ENCODE assay signal across 8 mouse cellular contexts in the genomic region with DNA sequence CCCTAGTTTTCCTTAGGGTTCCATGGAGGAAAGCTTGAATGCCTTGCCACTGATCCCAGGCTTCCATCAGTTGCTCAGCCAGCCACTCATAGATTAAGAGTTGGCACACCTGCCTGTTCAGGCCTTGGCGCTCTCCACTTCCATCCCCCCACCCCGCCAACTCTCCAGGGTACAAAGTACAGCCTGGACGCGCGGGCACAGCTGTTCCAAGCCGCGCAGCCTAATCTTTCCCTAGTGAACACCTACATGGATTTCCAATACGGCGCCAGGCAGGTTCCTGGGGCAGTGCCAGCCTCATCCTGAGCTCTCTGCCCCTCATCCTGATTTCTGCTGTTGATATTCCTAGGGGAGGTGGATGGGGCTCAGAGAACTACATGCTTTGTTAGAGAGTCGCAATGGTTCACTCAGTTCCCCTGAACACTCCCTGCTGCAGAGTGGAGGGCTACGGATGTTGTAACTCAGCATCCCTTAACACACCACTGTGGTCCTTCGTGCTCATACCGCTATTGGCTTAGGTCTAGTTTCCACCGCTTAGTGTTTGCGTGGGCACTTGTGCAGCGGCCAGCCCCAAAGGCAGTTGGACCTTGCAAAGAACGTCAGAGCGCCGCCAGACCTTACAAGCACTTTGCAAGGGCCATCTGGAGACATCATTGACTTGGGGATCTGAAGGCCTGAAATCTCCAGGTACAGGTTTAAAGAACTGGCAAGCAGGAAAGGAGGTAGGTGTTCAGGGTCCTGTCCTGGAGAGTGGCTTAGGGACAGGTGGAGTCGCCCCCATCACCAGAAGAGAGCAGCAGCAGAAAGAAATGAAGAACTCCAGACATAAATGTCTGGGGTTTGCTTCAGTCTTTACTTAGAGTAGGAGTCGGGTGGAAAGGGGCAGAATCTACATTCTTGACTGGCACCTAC. TPM values are rescaled to one million over a fixed set of nuclear protein-coding genes. Genes with fewer than 3 reads are reported as not detected.
DNase-seq lines count a peak whose midpoint lies in the region; ATAC-seq and TF ChIP-seq lines count a peak whose summit lies in the region.

A gene (plus strand): TSS at position 610 of the 909 bp plus-strand sequence.

- no peaks in the 10 kb centered on the region for H3K9me3 ChIP-seq in forebrain, embryonic 15.5 days
- H3K9me3 ChIP-seq in midbrain, embryonic 14.5 days (ENCODE audit: control insufficient read depth, low read length): no peaks in the 10 kb centered on the region

- no peak for ATAC-seq in forebrain, embryonic 15.5 days (replicated peaks)
- no peak for ATAC-seq in midbrain, embryonic 14.5 days (ENCODE audit: low FRiP score, low TSS enrichment)

- H3K9ac ChIP-seq in forebrain, embryonic 15.5 days (replicated peaks): peak within 1 kb of the TSS; percentile 53
- H3K9ac ChIP-seq in midbrain, embryonic 14.5 days (replicated peaks; ENCODE audit: low read length): peak within 1 kb of the TSS; percentile 55

- DNase-seq in left cerebral cortex, adult 2 months (ENCODE audit: extremely low spot score in 1 of 2, low spot score in 2 of 2): peak in 1 of 2 experiments; percentile 33
- DNase-seq in left cerebral cortex, adult 9 months (ENCODE audit: low spot score in 2 of 2): no peak
- DNase-seq in layer of hippocampus, adult 8-10 months (ENCODE audit: low spot score in 2 of 2): peak in 1 of 2 experiments; percentile 25
- peak; percentile 27 for DNase-seq in midbrain, embryonic 14.5 days
- no peak for DNase-seq in urinary bladder, postnatal 14 days (ENCODE audit: low spot score)
- DNase-seq in cerebellum, adult 18-20 months: no peak
- no peak for DNase-seq in yolk sac, embryonic 10.5 days (ENCODE audit: low spot score)

- intact Hi-C loops in left cerebral cortex, adult 2 months (cut with DNase I): loop anchor here (2.0 to 5.0 kb wide), 6 partner anchors 124 to 711 kb away; no protein-coding TSS in a partner anchor

- H3K36me3 ChIP-seq in forebrain, embryonic 15.5 days: no peaks in the 10 kb centered on the region
- H3K36me3 ChIP-seq in midbrain, embryonic 14.5 days (ENCODE audit: control insufficient read depth, insufficient read depth, low read length): no peaks in the 10 kb centered on the region

- H3K27ac ChIP-seq in left cerebral cortex, adult 2 months: peak within 1 kb of the TSS; percentile 90
- no peak within 1 kb of the TSS for H3K27ac ChIP-seq in forebrain, embryonic 15.5 days (replicated peaks)
- H3K27ac ChIP-seq in midbrain, embryonic 14.5 days (replicated peaks; ENCODE audit: low read depth, low read length): no peak within 1 kb of the TSS

- H3K27me3 ChIP-seq in forebrain, embryonic 15.5 days: peaks cover 31% of the 10 kb centered on the region
- H3K27me3 ChIP-seq in midbrain, embryonic 14.5 days (ENCODE audit: control insufficient read depth, insufficient read depth, low read length): peaks cover 41% of the 10 kb centered on the region

- H3K4me1 ChIP-seq in forebrain, embryonic 15.5 days: peaks cover 30% of the 10 kb centered on the region
- peaks cover 15% of the 10 kb centered on the region for H3K4me1 ChIP-seq in midbrain, embryonic 14.5 days (ENCODE audit: control insufficient read depth, insufficient read depth, low read length)

- H3K4me2 ChIP-seq in forebrain, embryonic 15.5 days (replicated peaks): peak within 1 kb of the TSS; percentile 98
- peak within 1 kb of the TSS; percentile 96 for H3K4me2 ChIP-seq in midbrain, embryonic 14.5 days (ENCODE audit: low read length)

- WGBS in forebrain, embryonic 15.5 days: 13% methylated on average over 21 of the region's 21 CpGs
- 11% methylated on average over 21 of the region's 21 CpGs for WGBS in midbrain, embryonic 14.5 days

- TF ChIP-seq CTCF in left cerebral cortex, adult 2 months (IDR thresholded peaks at IDR 0.05): no peak

- peak within 1 kb of the TSS; percentile 68 for H3K4me3 ChIP-seq in left cerebral cortex, adult 2 months
- peak within 1 kb of the TSS; percentile 55 for H3K4me3 ChIP-seq in forebrain, embryonic 15.5 days
- peak within 1 kb of the TSS; percentile 53 for H3K4me3 ChIP-seq in midbrain, embryonic 14.5 days (replicated peaks; ENCODE audit: low read depth, low read length)

RNA-seq across cellular contexts. Expression of the gene that starts here (rescaled TPM):
- total RNA-seq in left cerebral cortex, adult 2 months (2021): 10 to 100 TPM; 31.5 to 32.1 TPM
- polyA plus RNA-seq in forebrain, embryonic 15.5 days (2015; fragmentation: Nextera tagmentation; extraction: Ambion mirVana): 6.5 and 6.8 TPM in 2 replicates
- total RNA-seq in layer of hippocampus, adult 8-10 months (2022): 10 to 100 TPM; 23.9 to 28.7 (median 25.9) TPM
- polyA plus RNA-seq in midbrain, embryonic 14.5 days (2014; fragmentation: Nextera tagmentation; extraction: Ambion mirVana): 4.8 and 17.3 TPM in 2 replicates
